Mouse (Mus musculus) heart, postnatal 4 days (tissue): Measurements from ENCODE around the gene Nes. TPM values are rescaled to one million over a fixed set of nuclear protein-coding genes. Genes with fewer than 3 reads are reported as not detected.

Experiments
- DNase-seq: peaks from one replicate; pipeline ENCODE4 v3.0.0; 2021
- total RNA-seq, 2 experiments: library from RNA; stranded (reverse); gene quantifications; 2 replicates each; pipeline ENCODE4 v1.2.3; 2021

Gene Nes
- total RNA-seq, result 10 to 100 TPM; 66.5 to 70.4 TPM

GRCm38 (mm10) chr3:87970939-87971488 lies at the start of gene Nes:
Gene Nes (plus strand): TSS chr3:87971078.
- peak; percentile 86 for DNase-seq

DNA sequence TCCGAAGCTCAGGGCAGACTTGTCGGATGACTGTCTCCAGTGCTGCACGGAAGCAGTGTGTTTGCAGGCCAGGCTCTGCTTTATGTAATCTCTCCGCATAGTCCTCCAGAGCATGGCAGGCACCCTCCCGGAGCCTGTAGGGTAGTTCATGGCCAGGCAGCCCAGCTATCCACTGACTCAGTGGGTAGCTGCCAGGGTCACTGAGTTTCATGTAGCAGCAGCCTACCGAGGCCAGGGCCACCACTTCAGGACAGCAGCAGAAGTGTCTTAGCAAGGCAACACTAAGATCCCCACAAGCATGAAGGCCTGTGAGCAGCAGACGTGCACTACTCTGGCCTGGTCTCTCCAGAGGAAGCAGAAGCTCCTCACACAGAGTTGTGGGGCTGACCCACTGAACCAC lies 45.9 kb upstream of the Nes start:
- DNase-seq, result no peak

DNA sequence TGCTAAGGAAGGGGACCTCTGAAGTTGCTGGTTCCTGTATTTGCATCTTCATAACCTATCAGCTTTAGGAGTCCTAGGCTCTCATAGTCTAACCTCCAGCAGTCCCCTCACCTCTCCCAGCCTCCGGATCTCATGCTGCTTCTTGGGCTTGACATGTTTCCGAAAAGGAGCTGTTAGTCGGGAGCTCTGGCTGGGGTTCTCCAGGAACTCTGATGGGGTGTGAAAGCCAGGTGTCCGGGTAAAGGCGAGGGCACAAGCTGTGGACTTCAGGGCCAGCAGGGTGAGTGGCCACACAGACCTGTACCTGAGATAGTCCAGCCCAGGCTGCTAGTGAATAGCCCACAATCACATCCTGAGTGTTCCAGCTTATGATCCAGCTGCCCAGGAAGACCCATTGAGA lies 43.4 kb upstream of the Nes start:
- no peak for DNase-seq

DNA sequence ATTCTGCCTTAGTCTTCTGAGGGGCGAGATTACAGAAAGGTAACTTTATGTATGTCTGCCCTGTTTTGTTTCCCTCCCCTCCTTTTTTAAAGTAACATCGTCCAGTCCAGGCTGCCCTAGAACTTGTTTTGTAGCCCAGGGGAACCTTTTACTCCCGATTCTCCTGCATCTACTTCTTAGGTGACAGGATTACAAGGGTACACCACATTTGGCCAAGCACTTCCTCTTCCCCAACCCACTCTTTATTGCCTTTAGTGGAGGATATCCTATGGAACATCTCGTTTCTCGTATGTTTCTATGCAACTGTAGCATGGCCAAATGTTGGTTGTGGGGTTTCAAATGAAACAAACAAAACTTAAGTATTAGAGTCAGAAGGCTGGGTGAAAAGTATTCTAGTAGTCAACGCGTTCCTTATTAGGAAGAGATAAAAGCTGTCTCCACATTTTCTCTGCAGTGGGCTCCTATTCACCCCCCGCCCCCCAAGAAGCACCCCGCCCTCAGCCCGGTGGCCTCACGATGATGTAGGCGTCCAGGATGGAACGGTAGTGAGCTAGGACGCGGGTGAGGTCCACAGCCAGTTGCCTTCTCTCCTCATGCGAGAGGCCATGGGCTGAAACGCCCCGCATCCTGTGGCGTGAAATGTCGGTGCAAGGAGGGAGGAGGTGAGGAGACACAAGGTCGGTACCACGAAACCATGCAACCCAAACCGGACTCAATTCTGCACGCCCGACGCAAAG lies 41.4 kb upstream of the Nes start:
- no peak for DNase-seq

DNA sequence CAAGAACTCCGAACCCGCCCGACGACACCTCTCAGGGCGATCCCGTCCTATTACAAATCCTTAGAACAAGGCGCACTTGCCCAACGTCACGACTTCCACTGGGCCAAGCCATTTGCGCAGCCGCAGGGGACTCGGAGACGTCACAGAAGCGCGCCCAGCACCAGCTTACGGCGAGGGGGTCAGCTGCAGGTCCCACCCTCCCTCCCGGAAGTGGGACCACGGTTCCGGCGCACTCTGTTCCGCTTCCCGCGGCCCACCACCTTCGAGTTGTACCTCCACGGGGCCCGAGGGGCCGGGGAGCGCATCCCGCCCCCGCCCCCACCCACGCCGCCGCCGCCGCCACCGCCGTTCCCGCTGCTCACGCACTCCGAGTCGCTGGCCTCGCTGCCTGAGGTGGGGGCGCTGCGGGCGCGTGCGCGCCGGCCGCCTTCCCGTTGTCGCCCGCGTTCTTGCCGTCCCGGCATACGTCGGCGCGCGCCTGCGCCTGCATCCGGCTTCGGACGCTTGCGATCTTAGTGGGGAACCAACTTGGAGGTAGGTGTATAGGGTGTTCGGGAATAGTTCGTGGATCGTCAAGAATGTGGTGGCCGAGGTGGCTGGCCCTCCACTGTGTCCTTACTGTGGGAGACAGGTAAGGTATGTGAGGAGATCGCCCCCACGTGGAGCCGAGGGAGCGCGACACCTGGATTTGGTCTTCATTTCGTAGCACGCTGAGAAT lies 40.6 kb upstream of the Nes start, which contains the start of the genes Isg20l2 and Rrnad1:
Gene Isg20l2, plus strand, starts transcription at position 237 of the 718 bp plus-strand sequence.
Gene Rrnad1, minus strand, starts transcription at position 640 of the 718 bp plus-strand sequence.
- peak; percentile 97 for DNase-seq

GRCm38 (mm10) chr3:87934026-87934425 lies 36.9 kb upstream of the Nes start:
- no peak for DNase-seq

GRCm38 (mm10) chr3:87934501-87934900 lies 36.4 kb upstream of the Nes start:
- DNase-seq, result no peak

- DNase-seq, result no peak
These were observed 35.7 kb upstream of the Nes start for GRCm38 (mm10) chr3:87935201-87935600.

DNA sequence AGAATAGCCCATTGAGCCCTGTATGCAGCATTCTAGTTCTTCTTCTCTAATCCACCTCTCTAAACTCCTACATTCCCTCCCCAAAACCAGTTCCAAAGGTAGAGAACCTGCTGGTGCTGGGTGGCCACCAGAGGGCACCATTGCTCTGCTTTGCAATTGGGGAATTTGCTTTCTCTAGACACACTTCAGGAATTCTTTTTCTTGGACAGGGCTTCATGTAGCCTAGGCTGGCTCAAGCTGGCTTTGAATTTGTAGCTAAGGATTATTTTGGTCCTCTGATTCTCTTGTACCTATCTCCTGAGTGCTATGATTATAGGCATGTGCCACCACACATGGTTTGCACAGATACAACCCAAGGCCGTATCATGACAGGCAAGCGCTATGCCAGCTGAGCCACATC lies 35.1 kb upstream of the Nes start:
- peak; percentile 89 for DNase-seq

DNA sequence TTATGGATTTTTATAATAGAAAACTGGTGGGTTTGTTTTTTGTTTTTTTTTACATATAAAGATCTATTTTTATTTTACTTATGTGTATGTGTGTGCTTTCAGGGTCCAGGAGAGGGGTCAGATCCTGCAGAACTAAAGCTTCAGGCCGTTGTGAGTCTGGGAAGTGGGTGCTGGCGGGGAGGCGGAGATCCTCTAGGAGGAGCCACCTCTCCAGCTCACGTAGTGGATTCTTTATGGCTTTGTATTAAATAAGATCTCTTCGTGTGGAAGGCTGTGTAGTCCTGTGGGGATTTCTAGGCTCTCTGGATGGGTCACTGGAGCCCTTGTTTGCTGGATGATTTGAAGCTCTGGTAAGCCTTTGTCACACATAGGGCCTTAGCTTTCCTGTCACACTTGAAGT lies 30.3 kb upstream of the Nes start:
- no peak for DNase-seq

DNA sequence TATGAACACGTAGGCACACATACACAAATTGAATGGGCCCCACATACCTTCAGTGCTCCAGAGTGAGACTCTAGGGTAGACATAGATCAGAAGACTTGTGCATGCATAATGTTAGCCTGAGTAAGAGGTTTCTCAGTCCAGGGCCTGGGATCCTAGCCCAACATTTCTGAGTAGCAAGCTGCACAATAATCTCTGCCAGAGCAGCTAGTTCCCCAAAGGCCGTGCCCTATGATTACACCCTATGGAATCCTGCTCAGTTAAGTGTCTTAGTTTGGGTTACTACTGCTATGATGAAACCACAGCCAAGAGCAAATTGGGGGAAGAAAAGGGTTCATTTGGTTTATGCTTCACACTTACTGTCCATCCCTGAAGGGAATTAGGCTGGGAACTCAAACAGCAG lies 28.4 kb upstream of the Nes start:
- DNase-seq, result no peak

- DNase-seq, result no peak
These were observed 27.3 kb upstream of the Nes start for GRCm38 (mm10) chr3:87943586-87943985.

- peak; percentile 34 for DNase-seq
These were observed 25.9 kb upstream of the Nes start for GRCm38 (mm10) chr3:87944838-87945600.

DNA sequence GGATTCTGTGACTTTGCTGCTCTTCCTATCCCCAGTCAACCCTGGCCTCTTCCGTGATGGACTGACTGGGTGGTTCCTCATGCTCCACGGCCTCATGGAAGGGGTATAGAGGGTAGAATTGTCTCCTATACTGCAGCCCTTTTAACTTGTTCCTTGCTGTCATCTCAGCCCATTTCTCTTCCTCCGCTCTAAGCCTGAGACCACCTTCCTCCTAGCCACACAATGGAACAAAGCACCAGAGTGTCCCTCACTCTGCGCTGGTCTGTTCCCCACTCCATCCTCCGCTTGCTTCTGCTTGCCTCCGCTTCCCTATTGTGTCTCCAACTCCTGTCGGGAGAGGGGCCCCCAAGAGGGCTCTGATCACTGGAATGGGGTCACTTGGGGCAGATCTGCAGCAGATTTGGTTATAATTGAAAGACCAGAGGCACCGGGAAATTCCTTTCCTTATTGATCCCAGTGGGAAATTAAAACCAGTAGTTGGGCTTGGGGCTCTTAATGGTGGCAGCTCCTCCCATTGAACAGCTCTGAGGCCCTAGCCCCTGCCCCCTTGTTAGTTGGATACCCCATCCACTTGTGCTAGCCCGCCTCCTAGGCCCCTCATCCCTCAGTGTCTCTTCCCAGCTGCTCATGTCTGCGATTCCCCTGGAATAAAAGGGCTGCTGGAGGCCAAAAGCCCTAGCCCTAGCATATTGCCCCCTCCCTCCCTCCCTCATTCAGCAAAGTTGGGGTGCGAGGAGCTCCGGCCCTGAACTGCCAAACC lies 24.9 kb upstream of the Nes start:
- no peak for DNase-seq

DNA sequence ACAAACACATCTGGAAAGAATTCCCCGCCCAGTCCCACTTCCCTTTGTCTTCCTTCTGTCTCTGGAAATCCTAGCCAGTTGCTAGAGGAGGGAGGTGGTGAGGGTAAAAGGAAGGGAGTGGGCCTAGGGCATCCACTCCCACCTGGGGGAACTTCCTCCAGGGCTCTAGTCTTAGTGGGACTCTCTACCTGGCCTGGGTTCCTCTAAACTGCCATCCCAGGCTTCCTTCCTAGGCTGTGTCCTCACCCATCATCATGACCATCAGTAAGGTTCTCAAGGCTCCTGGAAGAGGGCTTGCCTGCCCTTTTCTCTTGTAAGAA lies 24.4 kb upstream of the Nes start:
- no peak for DNase-seq

GRCm38 (mm10) chr3:87947056-87947810 lies 23.6 kb upstream of the Nes start:
- no peak for DNase-seq

GRCm38 (mm10) chr3:87947811-87948199 lies 23.1 kb upstream of the Nes start:
- no peak for DNase-seq

- DNase-seq, result no peak
These were observed 22.3 kb upstream of the Nes start, which contains the start of gene Crabp2 for GRCm38 (mm10) chr3:87948378-87949265. Gene Crabp2 (plus strand): TSS chr3:87948666.

DNA sequence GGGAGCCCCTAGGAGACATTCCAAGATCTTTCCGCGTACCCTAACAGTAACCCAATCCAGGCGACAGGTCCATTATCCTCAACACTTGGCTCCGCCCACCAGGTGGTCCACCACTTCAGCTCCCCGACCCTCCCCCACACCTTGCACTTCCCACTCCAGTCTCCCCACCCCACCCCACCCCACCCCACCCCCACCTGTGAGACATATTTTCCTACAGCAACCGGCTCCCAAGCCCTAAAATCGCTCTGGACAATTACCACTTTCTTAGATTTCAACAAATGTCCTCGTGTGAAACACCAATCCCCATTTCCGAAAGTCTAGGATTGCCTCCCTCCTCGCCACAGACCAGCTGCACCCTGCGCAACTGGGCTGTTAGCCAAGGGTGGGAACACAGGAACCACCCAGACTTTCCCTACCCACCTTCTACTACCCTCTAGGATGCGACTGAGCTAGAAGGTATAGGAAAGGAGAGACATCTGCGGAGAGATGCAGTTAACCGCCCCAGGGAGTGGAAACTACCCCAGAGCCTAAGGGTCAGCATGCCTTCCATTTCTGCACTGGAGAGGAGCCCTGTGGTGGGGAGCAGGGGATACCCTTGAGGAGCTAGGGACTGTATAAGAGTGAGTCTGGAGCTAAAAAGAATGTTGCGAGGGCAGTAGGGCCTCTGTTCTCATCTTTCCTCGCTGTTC lies 21.5 kb upstream of the Nes start:
- DNase-seq, result no peak
